Mouse (Mus musculus) stomach, postnatal 0 days (tissue): ENCODE measurements at regions not wholly inside any gene's neighbourhood (a gene's known extent, or its start where the extent isn't known, plus 50 kb on each side); places are given as distances from the start of the nearest gene placed in this dataset.

ENCODE experiments used
- CTCF ChIP-seq: IDR thresholded peaks from 2 replicates; pipeline ENCODE4 v1.5.1; 2016; ENCODE audit warnings: antibody characterized with exemption, low read depth, mild to moderate bottlenecking, moderate library complexity
- EP300 ChIP-seq: optimal IDR thresholded peaks from 2 replicates; pipeline ENCODE3; 2016; ENCODE audit warnings: antibody characterized with exemption

DNA sequence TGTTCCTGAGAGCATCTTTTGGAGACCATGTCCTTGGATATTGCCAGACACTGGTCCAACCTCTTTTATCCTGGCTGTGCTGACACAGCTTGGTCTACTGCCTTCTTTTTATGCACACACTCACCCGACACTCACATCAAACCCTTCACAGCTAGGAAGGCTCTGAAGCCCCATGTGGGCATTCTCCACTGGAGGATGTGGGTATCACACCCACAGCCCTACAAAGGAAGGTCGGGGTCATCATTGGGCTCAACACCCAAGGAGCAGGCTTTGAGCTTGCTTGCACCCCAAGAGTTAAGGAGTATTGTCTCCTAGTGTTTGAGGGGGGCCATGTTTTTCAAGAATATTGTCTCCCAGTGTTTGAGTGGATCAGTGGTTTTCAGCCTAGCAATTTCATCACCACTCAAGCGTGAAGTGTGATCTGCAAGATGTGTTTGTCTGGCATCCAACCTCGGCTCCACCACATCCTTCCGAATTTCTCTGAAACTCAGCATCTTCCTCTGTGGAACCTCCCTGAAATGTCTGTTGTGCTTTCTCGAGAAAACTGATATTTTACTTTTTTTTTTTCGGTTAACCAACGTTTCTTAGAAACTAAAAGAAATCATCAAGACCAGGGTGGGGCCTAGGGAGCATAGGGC, 297.2 kb upstream of the Zmiz1 start:
- TF ChIP-seq CTCF, result no peak
- no peak for TF ChIP-seq EP300
